Mouse (Mus musculus) spleen, postnatal 4 days (tissue): ENCODE data around the gene Prss53.
A peak's percentile ranks its signal among the peaks of the same experiment; 100 is the strongest.
"Not testable (repeated sequence)": the region's sequence is repeated elsewhere in the genome, so short reads cannot be mapped to it uniquely, and the experiment has no call there.

Source experiments
- DNase-seq, 2 experiments: peaks; one replicate each; pipeline ENCODE4 v3.0.0; 2022; ENCODE audit warnings: low spot score in 2 of 2

Gene Prss53

GRCm38 (mm10) chr7:127875627-127876001, 15.2 kb downstream of the Prss53 start:
- DNase-seq = peak; percentile 88 to 92

DNA sequence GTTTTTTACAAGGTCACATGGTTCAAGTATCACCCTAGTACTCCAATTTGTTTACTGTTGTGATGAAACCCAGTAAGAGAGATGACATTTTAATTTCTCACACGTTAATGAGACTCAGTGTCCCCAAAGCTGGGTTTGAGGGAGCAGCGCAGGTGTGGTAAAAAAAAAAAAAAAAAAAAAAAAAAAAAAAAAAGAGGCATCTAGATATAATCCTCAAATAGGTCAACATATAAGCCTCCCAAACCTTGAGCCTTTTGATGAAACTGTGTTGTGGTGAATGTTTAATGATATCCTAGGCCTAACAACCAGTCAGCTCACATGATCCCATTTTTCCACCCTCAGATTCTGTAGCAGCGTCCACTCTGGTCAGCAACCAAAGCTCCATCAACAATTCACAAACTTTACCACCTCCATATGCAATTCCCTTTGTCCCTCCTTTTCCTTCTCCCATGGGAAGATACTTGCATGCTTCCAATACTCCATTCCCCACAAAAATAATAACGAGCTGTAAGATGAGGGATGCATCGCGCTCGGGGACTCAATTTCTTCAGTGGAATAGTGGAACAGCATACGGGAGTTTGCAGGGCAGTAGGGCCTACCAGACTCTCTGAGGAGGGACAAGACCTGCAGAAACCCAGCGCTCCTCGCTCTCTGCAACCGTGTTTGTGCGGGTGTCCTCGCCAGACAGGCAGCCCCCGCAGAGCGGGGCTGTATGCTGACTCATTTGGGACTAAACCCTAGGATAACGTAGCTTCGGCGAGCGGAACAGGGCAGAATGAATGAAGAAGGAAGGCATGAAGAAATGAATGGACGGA, 15.8 kb downstream of the Prss53 start:
- no peak for DNase-seq

DNA sequence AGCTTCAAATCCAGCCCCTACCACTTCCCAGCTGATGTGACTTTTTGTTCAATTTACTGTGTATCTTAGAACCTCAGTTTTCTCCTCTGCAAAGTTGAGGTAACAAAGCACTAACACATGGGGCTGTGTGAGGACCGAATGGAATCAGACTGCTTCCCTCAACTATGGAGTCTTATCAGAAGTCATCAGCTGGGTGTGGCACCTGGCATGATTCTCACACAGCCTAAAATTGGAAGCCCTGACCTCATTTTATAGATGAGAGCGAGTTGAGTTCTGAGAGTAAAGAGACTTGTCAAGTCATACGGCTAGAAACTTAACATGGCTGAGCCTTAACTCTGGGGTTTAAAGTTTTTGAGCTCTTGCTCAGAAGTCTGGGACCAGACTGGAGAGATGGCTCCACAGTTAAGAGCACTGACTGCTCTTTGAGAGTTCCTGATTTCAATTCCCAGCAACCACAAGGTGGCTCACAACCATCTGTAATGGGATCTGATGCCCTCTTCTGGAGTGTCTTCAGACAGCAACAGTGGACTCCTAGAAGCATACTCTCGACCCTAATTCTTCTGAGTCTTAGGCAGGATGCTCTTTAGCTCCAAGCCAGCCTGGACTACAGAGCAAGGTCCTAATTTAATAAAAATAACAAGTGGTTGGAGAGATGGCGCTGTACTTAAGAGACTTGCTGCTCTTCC, 20.5 kb downstream of the Prss53 start:
- DNase-seq = no peak

- DNase-seq = no peak
These were observed 21.5 kb downstream of the Prss53 start for GRCm38 (mm10) chr7:127869149-127869810.

DNA sequence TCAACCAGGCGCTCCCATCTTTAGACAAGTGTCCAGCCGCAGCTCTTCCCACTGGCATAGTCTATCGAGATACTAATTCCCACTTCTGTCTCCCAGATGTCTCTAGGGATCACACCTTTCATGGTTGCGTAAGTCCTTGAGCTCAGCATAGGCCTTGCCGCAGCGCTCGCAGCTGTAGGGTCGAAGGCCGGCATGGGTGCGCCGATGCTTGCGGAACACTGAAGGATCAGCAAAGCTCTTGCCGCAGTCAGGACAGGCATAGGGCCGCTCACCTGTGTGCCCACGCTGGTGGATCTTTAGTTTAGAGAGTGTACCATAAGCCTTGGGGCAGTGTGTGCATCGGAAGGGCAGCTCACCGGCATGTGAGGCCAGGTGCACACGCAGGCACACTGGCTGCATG, 23.1 kb downstream of the Prss53 start:
- DNase-seq = no peak

GRCm38 (mm10) chr7:127866434-127866833, 24.3 kb downstream of the Prss53 start:
- no peak for DNase-seq

GRCm38 (mm10) chr7:127858258-127858657, 32.5 kb downstream of the Prss53 start:
- no peak for DNase-seq

GRCm38 (mm10) chr7:127850906-127851305, 39.9 kb downstream of the Prss53 start:
- no peak for DNase-seq

DNA sequence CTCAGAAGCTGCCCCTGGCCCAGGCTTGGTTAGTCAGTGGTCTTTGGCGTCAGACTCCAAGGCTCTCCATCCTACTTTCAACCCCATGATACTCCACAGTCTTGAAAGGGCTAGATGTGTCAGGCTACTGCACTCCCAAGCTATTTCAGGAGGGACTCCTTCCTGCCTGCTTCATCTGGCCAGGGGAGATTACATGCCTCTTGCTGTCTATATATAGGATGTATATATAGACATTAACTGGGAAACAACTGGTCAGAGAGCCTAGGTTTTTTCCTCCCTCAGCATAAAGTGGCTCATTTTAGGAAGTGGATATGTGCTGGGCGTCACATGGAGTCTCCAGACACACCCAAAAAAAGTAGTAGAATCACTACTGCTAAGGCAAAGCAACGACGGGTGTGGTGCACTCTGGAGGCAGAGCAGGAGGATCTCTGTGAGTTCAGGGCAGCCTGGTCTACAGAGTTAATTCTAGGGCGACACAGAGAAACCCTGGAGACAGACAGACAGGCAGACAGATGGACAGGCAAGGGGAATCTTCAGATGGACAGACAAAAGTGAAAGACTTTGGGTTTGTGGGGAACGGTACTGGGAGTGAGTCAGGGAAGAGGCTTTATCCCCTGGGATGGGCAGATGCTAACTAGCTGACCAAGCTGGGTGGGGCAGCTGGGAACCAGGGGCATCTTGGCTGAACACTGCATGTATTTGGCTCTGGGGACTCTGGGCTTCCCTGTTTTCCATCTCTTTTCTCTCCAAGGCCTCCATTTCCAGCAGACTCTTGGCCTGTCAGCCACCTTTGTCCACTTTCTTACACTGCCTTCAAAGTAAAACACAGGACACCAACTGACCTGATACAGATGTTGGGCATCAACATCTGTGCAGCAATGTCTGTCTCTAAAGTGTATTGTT, 40.5 kb downstream of the Prss53 start:
- DNase-seq = no peak

DNA sequence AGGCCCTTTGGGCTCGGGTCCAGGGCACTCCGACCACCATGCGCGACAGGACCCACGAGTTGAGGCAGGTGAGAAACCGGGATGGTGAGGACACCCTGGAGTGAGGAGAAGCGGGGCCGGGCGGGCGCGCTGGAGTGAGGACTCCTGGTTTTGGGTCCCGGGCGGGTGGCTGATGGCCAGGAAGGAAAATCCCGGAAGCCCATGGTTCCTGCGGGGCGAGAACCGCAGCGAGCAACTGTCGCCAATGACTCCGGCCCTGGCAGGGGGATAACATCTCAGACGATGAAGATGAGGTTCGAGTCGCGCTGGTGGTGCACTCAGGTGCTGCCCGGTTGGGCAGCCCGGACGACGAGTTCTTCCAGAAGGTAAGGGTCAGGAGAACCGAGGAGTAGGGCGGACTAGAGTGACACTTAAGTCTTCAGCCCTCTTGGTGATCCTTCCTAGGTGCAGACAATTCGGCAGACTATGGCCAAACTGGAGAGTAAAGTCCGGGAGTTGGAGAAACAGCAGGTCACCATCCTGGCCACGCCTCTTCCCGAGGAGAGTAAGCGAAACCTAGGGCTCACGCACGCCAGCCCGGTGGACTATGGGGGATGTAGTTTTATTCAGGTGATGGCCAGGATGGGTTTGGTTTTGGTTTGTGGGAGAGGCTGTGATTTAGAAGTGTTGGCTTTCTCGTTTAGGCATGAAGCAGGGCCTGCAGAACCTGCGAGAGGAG, 48.6 kb downstream of the Prss53 start:
- peak; percentile 76 to 88 for DNase-seq

DNA sequence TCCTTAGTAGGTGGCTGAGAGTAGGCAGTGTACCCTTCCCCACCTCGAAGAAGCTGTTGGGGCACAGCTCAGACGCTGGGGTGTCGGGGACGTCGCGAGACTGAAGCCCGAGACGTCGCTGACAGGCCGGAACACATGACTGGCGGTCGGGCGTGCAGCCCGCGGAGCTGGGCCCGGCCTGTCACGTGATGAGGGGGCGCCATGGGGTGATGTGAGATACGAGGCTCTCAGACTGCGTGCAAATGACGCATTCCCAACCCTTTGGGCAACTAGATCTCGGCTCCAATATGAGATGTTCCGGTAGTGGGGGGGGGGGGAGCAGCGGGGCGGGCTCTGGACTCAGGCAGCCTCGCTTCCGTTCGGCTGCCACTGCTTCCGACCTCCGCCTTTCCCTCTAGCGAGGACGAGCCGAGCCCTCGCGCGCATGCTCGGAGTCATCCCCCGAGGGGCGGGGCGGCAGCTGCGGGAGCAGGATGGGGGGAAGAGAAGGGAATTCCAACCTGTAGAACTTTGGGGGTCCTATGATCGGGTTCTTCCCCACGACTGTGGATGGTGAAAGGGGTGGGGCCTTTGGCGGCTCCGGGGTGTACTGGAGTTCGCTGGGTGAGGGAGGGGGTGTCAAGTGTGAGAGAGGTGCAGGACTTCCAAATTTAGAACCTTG, 49.3 kb downstream of the Prss53 start:
- DNase-seq = peak; percentile 87 to 93

DNA sequence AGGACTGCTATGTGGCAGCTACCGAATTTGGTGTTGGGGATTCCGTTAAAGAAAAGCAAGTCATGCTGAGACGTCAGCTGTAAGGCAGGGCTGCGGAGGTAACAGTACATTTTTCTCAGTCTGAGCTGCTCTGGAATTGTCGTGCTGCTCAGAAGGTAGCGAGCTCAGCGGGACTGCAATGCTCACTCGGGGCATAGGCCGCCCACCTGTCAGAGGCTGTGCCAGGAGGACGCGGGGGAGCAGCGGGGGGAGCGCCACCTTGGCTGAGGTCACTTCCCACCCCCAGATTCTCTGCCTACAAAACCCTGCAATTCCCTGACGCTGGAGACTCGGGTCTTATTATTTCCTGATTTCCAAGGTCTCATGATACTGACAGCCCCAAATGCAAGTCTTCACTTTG, 49.9 kb downstream of the Prss53 start:
- peak; percentile 48 to 78 for DNase-seq

GRCm38 (mm10) chr7:127840031-127840430, 50.7 kb downstream of the Prss53 start:
- not testable (repeated sequence) for DNase-seq

- DNase-seq = not testable (repeated sequence)
These were observed 52.9 kb downstream of the Prss53 start for GRCm38 (mm10) chr7:127837878-127838277.

- DNase-seq = no peak
These were observed 53.3 kb downstream of the Prss53 start for GRCm38 (mm10) chr7:127837473-127837872.
